Comparison of ENCODE assay signal across 21 mouse cellular contexts in genomic region chr10:19023622-19024326, GRCm38 (mm10). TPM values are rescaled to one million over a fixed set of nuclear protein-coding genes. Genes with fewer than 3 reads are reported as not detected.
DNase-seq lines count a peak whose midpoint lies in the region; ATAC-seq and TF ChIP-seq lines count a peak whose summit lies in the region.
"Had no signal": no experiment of that assay in that cellular context is flagged by ENCODE, and none has a peak within 500 bp of the region (broad histone marks: within the 10 kb centered on the region; RNA-seq: fewer than 3 reads in every experiment).

No protein-coding gene starts in this region.

- ATAC-seq in intestine, postnatal 0 days = no peak
- no peak for ATAC-seq in intestine, embryonic 16.5 days
- peak; percentile 76 for ATAC-seq in erythroblast, adult 5-6 weeks (replicated peaks; ENCODE audit: low FRiP score, poor library complexity, severe bottlenecking)
- peak; percentile 81 for ATAC-seq in megakaryocyte-erythroid progenitor cell, adult 5-6 weeks (replicated peaks; ENCODE audit: low FRiP score, low TSS enrichment, poor library complexity, severe bottlenecking)
- ATAC-seq: forebrain, embryonic 16.5 days had no signal

- H3K9me3 ChIP-seq in intestine, postnatal 0 days (ENCODE audit: control insufficient read depth) = no peaks in the 10 kb centered on the region
- H3K9me3 ChIP-seq in intestine, embryonic 16.5 days (ENCODE audit: control insufficient read depth, low read length) = no peaks in the 10 kb centered on the region
- H3K9me3 ChIP-seq: embryonic facial prominence, embryonic 15.5 days; forebrain, embryonic 12.5 days; heart, embryonic 12.5 days; hindbrain, embryonic 10.5 days had no signal

- H3K9ac ChIP-seq in intestine, postnatal 0 days (ENCODE audit: low read depth, low read length) = no peak overlapping the region
- no peak overlapping the region for H3K9ac ChIP-seq in intestine, embryonic 16.5 days (ENCODE audit: low read depth, low read length)
- H3K9ac ChIP-seq: embryonic facial prominence, embryonic 15.5 days; forebrain, embryonic 12.5 days; heart, embryonic 12.5 days; hindbrain, embryonic 14.5 days had no signal

- peak; percentile 28 for DNase-seq in kidney, postnatal 14 days
- DNase-seq in kidney, adult 18-20 months = no peak
- DNase-seq in cerebellum, postnatal 10 days = no peak
- DNase-seq in c-Kit-positive CD71-positive TER-119-positive erythroid progenitor cells, embryonic 14.5 days (ENCODE audit: low spot score) = no peak
- DNase-seq: adrenal gland, adult 8-10 months; adrenal gland, postnatal 36 days; cerebellum, adult 11 months; cerebellum, adult 8-10 months; cerebellum, postnatal 25 days; gastrocnemius, postnatal 10 days had no signal

- 55% methylated on average over 5 of the region's 5 CpGs for WGBS in intestine, postnatal 0 days
- WGBS in intestine, embryonic 16.5 days = 70% methylated on average over 5 of the region's 5 CpGs

- no peaks in the 10 kb centered on the region for H3K36me3 ChIP-seq in intestine, postnatal 0 days (ENCODE audit: control insufficient read depth, insufficient read depth)
- no peaks in the 10 kb centered on the region for H3K36me3 ChIP-seq in intestine, embryonic 16.5 days (ENCODE audit: control insufficient read depth, insufficient read depth, low read length)
- H3K36me3 ChIP-seq: embryonic facial prominence, embryonic 15.5 days; forebrain, embryonic 12.5 days; heart, embryonic 12.5 days; hindbrain, embryonic 10.5 days had no signal

- H3K4me1 ChIP-seq in intestine, postnatal 0 days (replicated peaks; ENCODE audit: control insufficient read depth, insufficient read depth, low read length) = no peaks in the 10 kb centered on the region
- H3K4me1 ChIP-seq in intestine, embryonic 16.5 days (ENCODE audit: control insufficient read depth, insufficient read depth, low read length) = no peaks in the 10 kb centered on the region
- H3K4me1 ChIP-seq: forebrain, embryonic 12.5 days; hindbrain, embryonic 10.5 days had no signal

- peak overlapping the region; percentile 42 for H3K27ac ChIP-seq in intestine, postnatal 0 days (ENCODE audit: low read depth, low read length)
- no peak overlapping the region for H3K27ac ChIP-seq in intestine, embryonic 16.5 days (ENCODE audit: low read length)
- H3K27ac ChIP-seq: embryonic facial prominence, embryonic 15.5 days; forebrain, embryonic 12.5 days; hindbrain, embryonic 10.5 days; hindbrain, embryonic 14.5 days had no signal

- no peak overlapping the region for H3K4me2 ChIP-seq in intestine, postnatal 0 days (replicated peaks; ENCODE audit: low read depth)
- H3K4me2 ChIP-seq in intestine, embryonic 16.5 days (ENCODE audit: low read depth, low read length) = no peak overlapping the region
- H3K4me2 ChIP-seq: embryonic facial prominence, embryonic 15.5 days; forebrain, embryonic 12.5 days; heart, embryonic 12.5 days; hindbrain, embryonic 14.5 days had no signal

- no peaks in the 10 kb centered on the region for H3K27me3 ChIP-seq in intestine, postnatal 0 days (replicated peaks; ENCODE audit: control insufficient read depth, insufficient read depth, low read length)
- H3K27me3 ChIP-seq in intestine, embryonic 16.5 days (replicated peaks; ENCODE audit: control insufficient read depth, insufficient read depth, low read length) = no peaks in the 10 kb centered on the region
- H3K27me3 ChIP-seq: CH12.LX; embryonic facial prominence, embryonic 15.5 days; forebrain, embryonic 12.5 days; heart, embryonic 12.5 days had no signal

- no peak overlapping the region for H3K4me3 ChIP-seq in intestine, postnatal 0 days (ENCODE audit: low read depth, low read length)
- no peak overlapping the region for H3K4me3 ChIP-seq in intestine, embryonic 16.5 days (ENCODE audit: low read length)
- H3K4me3 ChIP-seq: embryonic facial prominence, embryonic 15.5 days; forebrain, embryonic 12.5 days; heart, embryonic 12.5 days; hindbrain, embryonic 10.5 days had no signal

- no peak for TF ChIP-seq CTCF in intestine, postnatal 0 days (IDR thresholded peaks at IDR 0.05; ENCODE audit: low read depth)

RNA-seq across cellular contexts. Expression of gene Tnfaip3, which starts 8.3 kb away (rescaled TPM):
- polyA plus RNA-seq in intestine, postnatal 0 days (2015; fragmentation: Nextera tagmentation; extraction: Ambion mirVana) = 3.3 and 3.7 TPM in 2 replicates
- 4.3 and 4.6 TPM in 2 replicates for polyA plus RNA-seq in intestine, embryonic 16.5 days (2015; fragmentation: Nextera tagmentation; extraction: Ambion mirVana)
- total RNA-seq in erythroblast, adult 5-6 weeks (2015; ENCODE audit: low replicate concordance) = 4.0 TPM in 2 replicates
- total RNA-seq in erythroblast, adult 5-6 weeks (2017; ENCODE audit: low replicate concordance) = 2.1 and 2.9 TPM in 2 replicates
- total RNA-seq in megakaryocyte-erythroid progenitor cell, adult 5-6 weeks (2014; fragmentation: Nextera tagmentation) = 7.6 and 9.5 TPM in 2 replicates
- 43.5 and 64.0 TPM in 2 replicates for total RNA-seq in megakaryocyte-erythroid progenitor cell, adult 5-6 weeks (2017)

Comparison
In these comparisons a context has a peak if more than half of its experiments do, and no peak if none do; other contexts are left out.
1. ATAC-seq: peak in erythroblast, adult 5-6 weeks (single experiment) and megakaryocyte-erythroid progenitor cell, adult 5-6 weeks (single experiment); none in intestine, postnatal 0 days (single experiment) and intestine, embryonic 16.5 days (single experiment).